8 mouse cellular contexts compared by ENCODE assay signal in the genomic region with DNA sequence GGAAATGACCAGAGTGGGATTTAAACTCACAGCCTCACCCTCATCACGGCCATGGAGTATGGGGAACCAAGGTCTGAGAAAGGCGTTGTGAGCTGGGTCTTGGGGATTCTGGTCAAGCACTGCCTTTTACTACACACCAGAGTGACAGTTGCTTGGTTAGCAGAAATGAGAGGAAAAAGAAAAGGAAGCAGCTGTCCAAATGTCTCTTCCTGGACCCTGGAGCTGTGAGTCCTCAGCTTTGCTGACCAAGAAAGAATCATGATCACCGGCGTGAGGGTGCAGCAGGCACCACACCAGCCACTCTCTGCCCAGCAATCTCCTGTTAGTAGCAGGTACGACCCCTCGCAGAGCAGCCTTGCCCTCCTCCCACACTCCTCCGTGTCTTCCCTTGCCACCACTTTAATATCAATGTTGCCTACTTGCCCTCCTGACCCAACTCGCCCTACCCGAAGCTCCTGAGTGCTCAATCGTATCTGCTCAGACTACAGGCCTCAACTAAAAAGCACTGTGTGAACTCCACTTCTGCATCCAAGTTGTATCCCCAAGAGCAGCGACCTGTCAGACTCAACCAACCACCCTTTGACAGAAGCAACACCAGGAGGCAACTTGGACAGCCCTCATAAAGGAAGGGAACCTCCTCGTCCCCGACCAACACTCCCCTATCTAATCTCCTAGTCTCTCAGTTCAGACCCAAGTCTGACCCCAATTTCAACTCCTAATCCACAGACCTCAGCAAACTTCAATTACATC. TPM values are rescaled to one million over a fixed set of nuclear protein-coding genes. Genes with fewer than 3 reads are reported as not detected.
DNase-seq lines count a peak whose midpoint lies in the region; ATAC-seq and TF ChIP-seq lines count a peak whose summit lies in the region.

No protein-coding gene starts in this region.

- no peak for TF ChIP-seq POLR2A in brain, embryonic 14.5 days (IDR thresholded peaks at IDR 0.05; ENCODE audit: borderline replicate concordance, extremely low read depth, insufficient read depth, insufficient read length, poor library complexity, severe bottlenecking)

- peak; percentile 18; the same call in 1 of the 2 replicates for ATAC-seq in lung, embryonic 16.5 days (ENCODE audit: low read depth)
- ATAC-seq in heart, embryonic 14.5 days (ENCODE audit: insufficient number of reproducible peaks, insufficient read depth, low FRiP score, low read depth): no peak
- 0 out of 2 replicates have a peak, but pooled peaks have one; percentile 6 for ATAC-seq in liver, embryonic 13.5 days (ENCODE audit: low read depth)
- peak; percentile 29 for ATAC-seq in stomach, embryonic 14.5 days (ENCODE audit: insufficient number of reproducible peaks, insufficient read depth, low FRiP score, low read depth)

- H3K9ac ChIP-seq in lung, embryonic 16.5 days (ENCODE audit: low read length): peak overlapping the region; percentile 89
- peak overlapping the region; percentile 92 for H3K9ac ChIP-seq in heart, embryonic 14.5 days (ENCODE audit: low read length)
- H3K9ac ChIP-seq in liver, embryonic 13.5 days: peak overlapping the region; percentile 91
- peak overlapping the region; percentile 83; the same call in 1 of the 2 replicates for H3K9ac ChIP-seq in stomach, embryonic 14.5 days (replicated peaks; ENCODE audit: low read depth, low read length)

- no peaks in the 10 kb centered on the region for H3K27me3 ChIP-seq in lung, embryonic 16.5 days (ENCODE audit: control insufficient read depth, insufficient read depth, low read depth, low read length)
- H3K27me3 ChIP-seq in heart, embryonic 14.5 days (ENCODE audit: control insufficient read depth, insufficient read depth, low read length): no peaks in the 10 kb centered on the region
- H3K27me3 ChIP-seq in liver, embryonic 13.5 days: no peaks in the 10 kb centered on the region
- no peaks in the 10 kb centered on the region for H3K27me3 ChIP-seq in stomach, embryonic 14.5 days (ENCODE audit: control insufficient read depth, insufficient read depth, low read length)

- H3K4me1 ChIP-seq in lung, embryonic 16.5 days (replicated peaks; ENCODE audit: control insufficient read depth, insufficient read depth, low read length): peaks cover 10% of the 10 kb centered on the region; the same call in 1 of the 2 replicates
- H3K4me1 ChIP-seq in heart, embryonic 14.5 days (ENCODE audit: control insufficient read depth in 2 of 2, insufficient read depth in 2 of 2, low read length in 2 of 2): peaks cover 4 to 14% of the 10 kb centered on the region in 2 experiments
- peaks cover 18% of the 10 kb centered on the region for H3K4me1 ChIP-seq in liver, embryonic 13.5 days (replicated peaks)
- H3K4me1 ChIP-seq in stomach, embryonic 14.5 days (ENCODE audit: control insufficient read depth, insufficient read depth, low read length): no peaks in the 10 kb centered on the region

- no peaks in the 10 kb centered on the region for H3K9me3 ChIP-seq in lung, embryonic 16.5 days (ENCODE audit: control insufficient read depth, low read length)
- H3K9me3 ChIP-seq in heart, embryonic 14.5 days (ENCODE audit: control insufficient read depth, low read length): no peaks in the 10 kb centered on the region
- H3K9me3 ChIP-seq in liver, embryonic 13.5 days (replicated peaks): no peaks in the 10 kb centered on the region
- H3K9me3 ChIP-seq in stomach, embryonic 14.5 days (ENCODE audit: control insufficient read depth, low read depth, low read length): no peaks in the 10 kb centered on the region

- no peaks in the 10 kb centered on the region for H3K36me3 ChIP-seq in lung, embryonic 16.5 days (ENCODE audit: control insufficient read depth, insufficient read depth, low read length)
- peaks cover 8% of the 10 kb centered on the region; the same call in 1 of the 2 replicates for H3K36me3 ChIP-seq in heart, embryonic 14.5 days (ENCODE audit: control insufficient read depth, insufficient read depth, low read length)
- H3K36me3 ChIP-seq in liver, embryonic 13.5 days: no peaks in the 10 kb centered on the region
- no peaks in the 10 kb centered on the region; the same call in 1 of the 2 replicates for H3K36me3 ChIP-seq in stomach, embryonic 14.5 days (ENCODE audit: control insufficient read depth, insufficient read depth, low read length)

- no peak for DNase-seq in lung, postnatal 25 days (ENCODE audit: low spot score)
- peak; percentile 14 for DNase-seq in brain, embryonic 14.5 days (ENCODE audit: low read depth)
- no peak for DNase-seq in liver, embryonic 13.5 days
- DNase-seq in urinary bladder, postnatal 4 days (ENCODE audit: low spot score in 2 of 2): no peak
- DNase-seq in left cerebral cortex, adult 18-20 months (ENCODE audit: low spot score in 2 of 2): no peak

- peak overlapping the region; percentile 70 for H3K4me3 ChIP-seq in lung, embryonic 16.5 days (ENCODE audit: low read length)
- peak overlapping the region; percentile 82 to 88 for H3K4me3 ChIP-seq in heart, embryonic 14.5 days (ENCODE audit: control insufficient read depth in 1 of 2, insufficient read depth in 1 of 2, low read depth in 1 of 2, low read length in 2 of 2)
- peak overlapping the region; percentile 81 for H3K4me3 ChIP-seq in liver, embryonic 13.5 days (replicated peaks)
- H3K4me3 ChIP-seq in stomach, embryonic 14.5 days (ENCODE audit: low read depth, low read length): peak overlapping the region; percentile 70

- TF ChIP-seq CTCF in brain, embryonic 14.5 days (IDR thresholded peaks at IDR 0.05; ENCODE audit: borderline replicate concordance, extremely low read depth, insufficient read depth, insufficient read length): no peak

- WGBS in lung, embryonic 16.5 days: 34% methylated on average over 13 of the region's 13 CpGs
- WGBS in heart, embryonic 14.5 days: 41% methylated on average over 13 of the region's 13 CpGs
- 28% methylated on average over 13 of the region's 13 CpGs for WGBS in liver, embryonic 13.5 days (ENCODE audit: insufficient replicate concordance)
- WGBS in stomach, embryonic 14.5 days: 36% methylated on average over 13 of the region's 13 CpGs

- H3K27ac ChIP-seq in lung, embryonic 16.5 days (ENCODE audit: low read length): no peak overlapping the region
- H3K27ac ChIP-seq in heart, embryonic 14.5 days (replicated peaks in 1 of 2; ENCODE audit: control insufficient read depth in 1 of 2, insufficient read depth in 1 of 2, low read depth in 2 of 2, low read length in 2 of 2): peak overlapping the region in 1 of 2 experiments; percentile 86; a peak in 1 of 4 replicates
- peak overlapping the region; percentile 69 for H3K27ac ChIP-seq in liver, embryonic 13.5 days
- no peak overlapping the region for H3K27ac ChIP-seq in stomach, embryonic 14.5 days (ENCODE audit: low read length)

- peak overlapping the region; percentile 87 for H3K4me2 ChIP-seq in lung, embryonic 16.5 days (ENCODE audit: low read depth, low read length)
- peak overlapping the region; percentile 88 for H3K4me2 ChIP-seq in heart, embryonic 14.5 days (ENCODE audit: low read length)
- H3K4me2 ChIP-seq in liver, embryonic 13.5 days: peak overlapping the region; percentile 90
- H3K4me2 ChIP-seq in stomach, embryonic 14.5 days (replicated peaks; ENCODE audit: low read depth, low read length): peak overlapping the region; percentile 70

RNA-seq across cellular contexts. Expression of a gene that starts 7.0 kb away (rescaled TPM):
- polyA plus RNA-seq in lung, embryonic 16.5 days (2015; fragmentation: Nextera tagmentation; extraction: Ambion mirVana): 10.4 and 10.7 TPM in 2 replicates
- polyA plus RNA-seq in brain, embryonic 14.5 days (2012; rRNA removed): 30.4 and 36.0 TPM in 2 replicates
- 7.5 and 7.7 TPM in 2 replicates for polyA plus RNA-seq in heart, embryonic 14.5 days (2014; fragmentation: Nextera tagmentation; extraction: Ambion mirVana)
- polyA plus RNA-seq in liver, embryonic 13.5 days (2015; fragmentation: Nextera tagmentation; extraction: Ambion mirVana): 4.0 and 4.3 TPM in 2 replicates
- 14.5 and 15.0 TPM in 2 replicates for polyA plus RNA-seq in stomach, embryonic 14.5 days (2014; fragmentation: Nextera tagmentation; extraction: Ambion mirVana)
- total RNA-seq in left cerebral cortex, adult 18-20 months (2021): 10 to 100 TPM; 37.7 to 41.8 TPM

RNA-seq across cellular contexts. Expression of a gene that starts 7.0 kb away (rescaled TPM):
- 29.5 and 32.6 TPM in 2 replicates for polyA plus RNA-seq in lung, embryonic 16.5 days (2015; fragmentation: Nextera tagmentation; extraction: Ambion mirVana)
- 32.3 and 33.8 TPM in 2 replicates for polyA plus RNA-seq in brain, embryonic 14.5 days (2012; rRNA removed)
- polyA plus RNA-seq in heart, embryonic 14.5 days (2014; fragmentation: Nextera tagmentation; extraction: Ambion mirVana): 20.4 and 23.5 TPM in 2 replicates
- polyA plus RNA-seq in liver, embryonic 13.5 days (2015; fragmentation: Nextera tagmentation; extraction: Ambion mirVana): 9.4 and 11.8 TPM in 2 replicates
- polyA plus RNA-seq in stomach, embryonic 14.5 days (2014; fragmentation: Nextera tagmentation; extraction: Ambion mirVana): 26.8 and 28.5 TPM in 2 replicates
- total RNA-seq in left cerebral cortex, adult 18-20 months (2021): 10 to 100 TPM; 24.7 to 25.3 TPM
